Mouse (Mus musculus) right cerebral cortex, postnatal 36 days (tissue): ENCODE measurements around the gene Gm20823.
"Not testable (repeated sequence)": the region's sequence is repeated elsewhere in the genome, so short reads cannot be mapped to it uniquely, and the experiment has no call there.

ENCODE experiments used
- DNase-seq, 2 experiments: peaks; one replicate each; pipeline ENCODE4 v3.0.0; 2022; ENCODE audit warnings: low spot score in 2 of 2, mixed read lengths in 1 of 2

Gm20823 gene

DNA sequence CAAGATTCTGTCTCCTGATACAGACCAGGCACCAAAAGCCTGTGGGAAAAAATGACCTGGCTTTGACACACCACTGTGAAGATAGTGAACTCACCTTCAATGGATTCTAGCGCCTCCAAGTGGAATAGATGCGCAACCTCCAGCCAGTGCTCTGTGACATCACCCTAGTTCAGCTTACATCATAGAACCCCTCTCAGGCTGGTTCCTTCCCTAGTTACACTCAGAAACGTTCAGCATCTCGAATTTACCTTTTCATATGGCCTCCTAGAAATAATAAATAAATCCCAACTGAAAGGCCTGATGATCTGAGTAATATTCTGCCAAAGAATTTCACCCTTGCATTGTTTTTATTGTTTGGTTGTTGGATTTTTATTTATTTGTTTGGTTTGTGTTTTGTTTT lies at the start of gene Gm20823:
Gene Gm20823 (minus strand): TSS at position 101 of the 400 bp plus-strand sequence.
- not testable (repeated sequence) for DNase-seq
